Mouse (Mus musculus): ENCODE measurements around the gene Irf3. TPM values are rescaled to one million over a fixed set of nuclear protein-coding genes. Genes with fewer than 3 reads are reported as not detected.

Gene Irf3
- polyA plus RNA-seq, 1 experiment from 2014 or later, result 105 TPM

- Histone ChIP-seq H3K36me3 (peaks cover 48% of the 10 kb centered on the region), H3K27ac (no peak overlapping the region; the same call in 1 of the 2 replicates), H3K9ac (no peak overlapping the region), H3K4me3 (no peak overlapping the region), H3K27me3 (no peaks in the 10 kb centered on the region), H3K4me1 (0 out of 2 replicates have a peak, but pooled peaks cover 8% of the 10 kb centered on the region), H3K4me2 (no peak overlapping the region), H3K9me3 (no peaks in the 10 kb centered on the region)
- WGBS, result 61% methylated on average over 2 of the region's 2 CpGs
- ATAC-seq (ENCODE audit: insufficient number of reproducible peaks, low FRiP score, low TSS enrichment, low read depth), result no peak
These were observed 28.8 kb downstream of the Irf3 start for GRCm38 (mm10) chr7:45026256-45026655.

GRCm38 (mm10) chr7:45027761-45028160, 30.3 kb downstream of the Irf3 start:
- Histone ChIP-seq H3K4me3 (no peak overlapping the region), H3K9ac (no peak overlapping the region), H3K9me3 (no peaks in the 10 kb centered on the region), H3K4me2 (no peak overlapping the region), H3K27me3 (no peaks in the 10 kb centered on the region), H3K4me1 (0 out of 2 replicates have a peak, but pooled peaks cover 8% of the 10 kb centered on the region), H3K36me3 (peaks cover 60% of the 10 kb centered on the region), H3K27ac (no peak overlapping the region)
- ATAC-seq (ENCODE audit: insufficient number of reproducible peaks, low FRiP score, low TSS enrichment, low read depth), result no peak
- 96% methylated on average over 9 of the region's 9 CpGs for WGBS

GRCm38 (mm10) chr7:45028351-45028750, 30.9 kb downstream of the Irf3 start:
- no peak for ATAC-seq (ENCODE audit: insufficient number of reproducible peaks, low FRiP score, low TSS enrichment, low read depth)
- H3K27me3 ChIP-seq, result no peaks in the 10 kb centered on the region
- peaks cover 66% of the 10 kb centered on the region for H3K36me3 ChIP-seq
- no peaks in the 10 kb centered on the region for H3K9me3 ChIP-seq
- H3K27ac ChIP-seq, result no peak overlapping the region
- no peak overlapping the region for H3K4me2 ChIP-seq
- H3K4me3 ChIP-seq, result no peak overlapping the region
- WGBS, result 92% methylated on average over 11 of the region's 11 CpGs
- H3K4me1 ChIP-seq, result 0 out of 2 replicates have a peak, but pooled peaks cover 8% of the 10 kb centered on the region
- H3K9ac ChIP-seq, result no peak overlapping the region

GRCm38 (mm10) chr7:45029995-45030394, 32.5 kb downstream of the Irf3 start:
- Histone ChIP-seq H3K9ac (no peak overlapping the region), H3K4me1 (0 out of 2 replicates have a peak, but pooled peaks cover 8% of the 10 kb centered on the region), H3K9me3 (no peaks in the 10 kb centered on the region), H3K27ac (no peak overlapping the region), H3K4me3 (no peak overlapping the region), H3K36me3 (peaks cover 83% of the 10 kb centered on the region), H3K27me3 (no peaks in the 10 kb centered on the region), H3K4me2 (no peak overlapping the region)
- WGBS, result 94% methylated on average over 6 of the region's 6 CpGs
- ATAC-seq (ENCODE audit: insufficient number of reproducible peaks, low FRiP score, low TSS enrichment, low read depth), result no peak

GRCm38 (mm10) chr7:45030857-45031256, 33.4 kb downstream of the Irf3 start:
- no peak for ATAC-seq (ENCODE audit: insufficient number of reproducible peaks, low FRiP score, low TSS enrichment, low read depth)
- H3K27ac ChIP-seq, result no peak overlapping the region
- peaks cover 91% of the 10 kb centered on the region for H3K36me3 ChIP-seq
- no peaks in the 10 kb centered on the region for H3K27me3 ChIP-seq
- 0 out of 2 replicates have a peak, but pooled peaks cover 8% of the 10 kb centered on the region for H3K4me1 ChIP-seq
- no peak overlapping the region for H3K4me3 ChIP-seq
- no peaks in the 10 kb centered on the region for H3K9me3 ChIP-seq
- WGBS, result 96% methylated on average over 8 of the region's 8 CpGs
- H3K4me2 ChIP-seq, result no peak overlapping the region
- H3K9ac ChIP-seq, result no peak overlapping the region

- H3K27ac ChIP-seq, result no peak overlapping the region
- WGBS, result 94% methylated on average over 19 of the region's 19 CpGs
- no peak overlapping the region for H3K4me3 ChIP-seq
- no peak overlapping the region for H3K9ac ChIP-seq
- H3K4me1 ChIP-seq, result 0 out of 2 replicates have a peak, but pooled peaks cover 4% of the 10 kb centered on the region
- no peak for ATAC-seq (ENCODE audit: insufficient number of reproducible peaks, low FRiP score, low TSS enrichment, low read depth)
- no peak overlapping the region for H3K4me2 ChIP-seq
- H3K9me3 ChIP-seq, result no peaks in the 10 kb centered on the region
- peaks cover 98% of the 10 kb centered on the region for H3K36me3 ChIP-seq
- no peaks in the 10 kb centered on the region for H3K27me3 ChIP-seq
These were observed 36.4 kb downstream of the Irf3 start for GRCm38 (mm10) chr7:45033722-45034359.

- no peak for ATAC-seq (ENCODE audit: insufficient number of reproducible peaks, low FRiP score, low TSS enrichment, low read depth)
- Histone ChIP-seq H3K27ac (no peak overlapping the region), H3K9me3 (no peaks in the 10 kb centered on the region), H3K4me2 (no peak overlapping the region), H3K4me1 (0 out of 2 replicates have a peak, but pooled peaks cover 4% of the 10 kb centered on the region), H3K27me3 (no peaks in the 10 kb centered on the region), H3K4me3 (no peak overlapping the region), H3K9ac (no peak overlapping the region), H3K36me3 (peaks cover 99% of the 10 kb centered on the region)
- WGBS, result 84% methylated on average over 3 of the region's 3 CpGs
These were observed 38.2 kb downstream of the Irf3 start for GRCm38 (mm10) chr7:45035631-45036030.

GRCm38 (mm10) chr7:45036702-45037101, 39.3 kb downstream of the Irf3 start:
- H3K27me3 ChIP-seq, result no peaks in the 10 kb centered on the region
- 0 out of 2 replicates have a peak, but pooled peaks cover 4% of the 10 kb centered on the region for H3K4me1 ChIP-seq
- no peaks in the 10 kb centered on the region for H3K9me3 ChIP-seq
- H3K4me2 ChIP-seq, result no peak overlapping the region
- H3K36me3 ChIP-seq, result peaks cover 99% of the 10 kb centered on the region
- WGBS, result 89% methylated on average over 11 of the region's 11 CpGs
- H3K27ac ChIP-seq, result no peak overlapping the region
- no peak for ATAC-seq (ENCODE audit: insufficient number of reproducible peaks, low FRiP score, low TSS enrichment, low read depth)
- no peak overlapping the region for H3K9ac ChIP-seq
- no peak overlapping the region for H3K4me3 ChIP-seq

GRCm38 (mm10) chr7:45037720-45038361, 40.4 kb downstream of the Irf3 start:
- 72% methylated on average over 7 of the region's 7 CpGs for WGBS
- H3K9ac ChIP-seq, result no peak overlapping the region
- no peaks in the 10 kb centered on the region for H3K9me3 ChIP-seq
- H3K4me1 ChIP-seq, result 0 out of 2 replicates have a peak, but pooled peaks cover 4% of the 10 kb centered on the region
- H3K4me2 ChIP-seq, result no peak overlapping the region
- H3K4me3 ChIP-seq, result no peak overlapping the region
- peaks cover 99% of the 10 kb centered on the region for H3K36me3 ChIP-seq
- H3K27me3 ChIP-seq, result no peaks in the 10 kb centered on the region
- ATAC-seq (ENCODE audit: insufficient number of reproducible peaks, low FRiP score, low TSS enrichment, low read depth), result no peak
- H3K27ac ChIP-seq, result no peak overlapping the region; the same call in 1 of the 2 replicates

GRCm38 (mm10) chr7:45038411-45038810, 41.0 kb downstream of the Irf3 start:
- H3K9me3 ChIP-seq, result no peaks in the 10 kb centered on the region
- WGBS, result 92% methylated on average over 9 of the region's 9 CpGs

GRCm38 (mm10) chr7:45040851-45041250, 43.4 kb downstream of the Irf3 start:
- 0 out of 2 replicates have a peak, but pooled peaks cover 4% of the 10 kb centered on the region for H3K4me1 ChIP-seq
- H3K9me3 ChIP-seq, result no peaks in the 10 kb centered on the region
- no peak for ATAC-seq (ENCODE audit: insufficient number of reproducible peaks, low FRiP score, low TSS enrichment, low read depth)
- H3K36me3 ChIP-seq, result peaks cover 97% of the 10 kb centered on the region
- H3K4me2 ChIP-seq, result no peak overlapping the region
- WGBS, result 94% methylated on average over 9 of the region's 9 CpGs
- no peaks in the 10 kb centered on the region for H3K27me3 ChIP-seq
- H3K27ac ChIP-seq, result no peak overlapping the region
- no peak overlapping the region for H3K4me3 ChIP-seq
- no peak overlapping the region for H3K9ac ChIP-seq

More at GRCm38 (mm10) chr7:45038411-45038810, 41.0 kb downstream of the Irf3 start:
- H3K9ac ChIP-seq, result no peak overlapping the region
- no peak overlapping the region for H3K4me2 ChIP-seq
- no peak for ATAC-seq (ENCODE audit: insufficient number of reproducible peaks, low FRiP score, low TSS enrichment, low read depth)
- 0 out of 2 replicates have a peak, but pooled peaks cover 4% of the 10 kb centered on the region for H3K4me1 ChIP-seq
- H3K27me3 ChIP-seq, result no peaks in the 10 kb centered on the region
- H3K36me3 ChIP-seq, result peaks cover 99% of the 10 kb centered on the region
- H3K27ac ChIP-seq, result no peak overlapping the region
- H3K4me3 ChIP-seq, result no peak overlapping the region

GRCm38 (mm10) chr7:45043307-45043706, 45.9 kb downstream of the Irf3 start:
- H3K9me3 ChIP-seq, result no peaks in the 10 kb centered on the region
- H3K4me2 ChIP-seq, result no peak overlapping the region
- no peak overlapping the region for H3K9ac ChIP-seq
- 0 out of 2 replicates have a peak, but pooled peaks cover 3% of the 10 kb centered on the region for H3K4me1 ChIP-seq
- H3K27me3 ChIP-seq, result no peaks in the 10 kb centered on the region
- no peak overlapping the region for H3K4me3 ChIP-seq
- peaks cover 97% of the 10 kb centered on the region for H3K36me3 ChIP-seq
- ATAC-seq (ENCODE audit: insufficient number of reproducible peaks, low FRiP score, low TSS enrichment, low read depth), result no peak
- H3K27ac ChIP-seq, result no peak overlapping the region
- 94% methylated on average over 14 of the region's 14 CpGs for WGBS
